Mouse (Mus musculus): ENCODE results near the gene Gm815.

The Gm815 gene

DNA sequence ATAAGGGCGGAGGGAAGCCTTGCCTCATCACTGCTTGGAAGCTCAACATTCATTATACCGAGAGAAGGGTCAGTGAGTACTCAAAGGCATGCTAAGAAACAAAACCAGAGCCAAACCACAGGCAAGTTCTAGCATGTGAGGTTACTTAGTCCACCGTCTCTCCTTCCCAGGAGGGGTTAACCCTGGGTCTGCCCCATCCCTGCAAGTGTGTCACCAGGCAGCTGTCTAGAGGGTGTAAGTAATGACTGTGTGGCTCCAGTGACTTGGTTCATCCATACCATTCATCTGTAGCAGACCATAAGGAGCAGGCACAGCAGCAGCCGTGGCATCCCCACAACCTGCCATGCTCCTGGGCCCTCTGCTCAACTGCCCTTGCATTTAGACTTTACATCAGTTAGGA, 5.8 kb upstream of the Gm815 start:
- DNase-seq: no peak

DNA sequence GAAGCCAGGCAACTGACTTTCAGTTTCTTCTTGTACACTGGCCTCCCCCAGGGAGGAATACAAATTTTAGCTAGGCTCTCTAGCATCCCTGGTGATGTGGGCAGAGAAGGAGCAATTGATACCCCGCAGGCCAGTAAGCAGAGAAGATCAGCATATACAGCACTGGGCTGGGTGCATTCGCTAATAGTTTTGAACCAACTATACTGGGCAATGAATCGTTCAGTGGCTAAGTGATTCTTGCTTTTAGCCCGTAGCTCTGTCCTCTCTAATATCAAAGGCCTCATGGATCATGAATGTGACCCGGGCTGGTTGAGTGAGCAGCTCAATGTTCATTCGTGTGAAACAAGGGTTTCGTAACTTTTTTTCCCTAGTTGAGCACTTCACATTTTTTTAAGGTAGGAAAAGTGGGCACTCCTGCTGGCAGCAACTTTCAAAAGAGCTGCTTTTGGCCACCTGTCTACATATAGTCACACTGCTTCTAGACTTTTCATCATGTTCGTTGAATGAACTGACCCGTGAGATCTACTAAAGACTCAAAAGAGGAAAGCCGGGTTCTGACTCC, 3.7 kb upstream of the Gm815 start:
- no peak for DNase-seq

DNA sequence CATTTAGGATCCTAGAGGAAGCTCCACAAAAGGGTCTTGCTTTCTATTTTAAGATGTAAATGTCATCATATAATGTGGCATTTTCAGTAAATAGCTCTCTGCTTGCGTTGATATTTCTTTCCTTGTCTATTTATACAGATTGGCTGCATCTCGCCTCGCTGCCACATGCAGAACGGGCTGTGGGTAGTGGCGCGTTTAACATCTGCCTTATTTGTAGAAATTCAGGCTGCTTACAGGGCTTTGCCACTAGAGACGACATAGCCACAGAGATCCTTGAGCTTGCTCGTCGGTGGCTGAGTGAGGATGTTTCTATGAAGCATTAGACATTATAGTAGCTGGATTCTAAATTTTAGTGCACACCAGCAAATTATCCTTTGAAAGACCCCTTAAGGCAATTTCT, 2.5 kb downstream of the Gm815 start:
- no peak for DNase-seq

DNA sequence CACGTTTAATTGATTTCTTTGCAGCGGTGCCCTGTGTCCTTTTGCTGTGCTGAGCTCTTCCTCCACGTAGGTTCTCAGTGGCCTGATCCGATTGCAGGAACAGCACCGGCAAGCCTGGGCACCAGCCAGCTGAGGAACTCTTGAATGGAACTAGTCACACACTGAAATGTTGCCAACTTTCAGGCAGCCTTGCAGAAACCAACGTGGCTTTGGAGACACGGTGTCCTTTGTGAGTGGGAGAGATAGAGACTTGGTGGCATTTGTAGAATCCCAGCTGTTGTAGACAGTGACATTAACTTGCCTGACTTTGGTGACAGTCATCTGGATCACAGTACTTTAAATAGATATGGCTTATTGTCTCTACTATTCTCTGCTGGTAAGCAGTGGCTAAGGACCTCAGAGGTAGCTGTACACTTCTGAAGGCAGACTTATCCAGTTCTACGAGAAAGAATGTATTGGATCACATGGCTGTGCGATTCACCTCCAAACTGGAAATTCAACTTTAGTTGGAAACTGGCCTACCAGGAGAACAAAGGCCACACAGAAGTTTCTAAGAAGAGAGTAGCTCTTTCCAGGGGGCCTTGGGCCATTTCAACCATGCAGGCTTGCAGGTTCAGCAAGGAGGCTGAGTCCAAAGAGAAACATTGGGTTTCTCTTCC, 5.8 kb downstream of the Gm815 start:
- DNase-seq: no peak

DNA sequence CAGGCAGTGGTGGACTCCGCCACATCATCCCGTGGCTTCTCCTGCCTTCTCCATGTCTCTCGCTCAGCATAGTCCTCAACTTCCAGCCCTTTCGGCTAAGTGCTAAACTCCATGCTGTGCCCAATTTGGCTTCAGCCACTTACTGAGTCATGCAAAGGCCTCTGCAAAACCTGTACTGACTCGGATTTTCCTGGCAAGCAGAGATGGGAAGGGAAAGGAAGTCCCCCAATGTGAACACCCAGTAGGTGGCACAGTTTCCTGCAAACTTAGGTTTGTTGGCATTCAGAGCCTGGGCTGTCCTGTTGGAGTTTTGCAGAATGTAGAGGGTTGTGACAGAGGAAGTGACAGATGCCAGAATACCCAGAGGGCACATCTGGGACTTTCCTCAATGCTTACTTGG, 7.2 kb downstream of the Gm815 start:
- DNase-seq: peak; percentile 5 to 6

DNA sequence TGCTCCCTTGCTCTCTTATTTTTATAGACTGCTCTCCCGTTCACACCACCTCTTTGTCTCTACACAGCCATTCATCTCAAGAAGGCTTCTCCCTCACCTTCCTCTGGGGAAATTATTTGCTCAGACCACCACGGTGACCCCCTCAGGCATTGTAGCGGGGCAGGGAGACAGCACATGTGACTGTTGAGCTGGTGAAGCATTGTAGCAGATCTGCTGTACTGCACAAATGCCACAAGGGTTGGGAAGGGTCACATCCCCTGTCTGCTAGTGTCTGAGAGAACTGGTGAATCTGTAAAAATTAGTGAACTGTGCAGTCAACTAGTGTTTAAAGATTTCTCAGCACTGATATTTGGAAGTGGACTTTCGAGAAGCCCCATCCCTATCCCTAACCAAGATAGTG, 16.5 kb downstream of the Gm815 start:
- no peak for DNase-seq

DNA sequence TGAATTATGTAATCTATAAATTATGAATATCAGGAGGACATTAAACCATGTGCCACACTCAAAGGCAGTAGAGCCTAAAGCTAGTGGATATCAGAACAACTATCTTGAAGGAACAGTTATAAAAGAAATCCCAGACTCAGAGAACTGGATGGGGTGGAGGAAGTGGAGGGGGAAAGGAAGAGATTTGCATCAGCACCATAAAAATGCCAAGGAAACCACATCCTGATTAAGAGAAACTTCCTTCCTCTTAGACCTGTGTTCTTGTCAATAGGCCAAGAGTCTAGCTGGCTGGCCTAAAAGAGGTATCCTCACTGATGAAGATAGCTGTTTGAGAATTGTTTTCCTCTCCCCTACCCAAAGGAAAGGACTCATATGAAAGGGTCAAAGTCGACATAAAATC, 28.6 kb downstream of the Gm815 start:
- no peak for DNase-seq

DNA sequence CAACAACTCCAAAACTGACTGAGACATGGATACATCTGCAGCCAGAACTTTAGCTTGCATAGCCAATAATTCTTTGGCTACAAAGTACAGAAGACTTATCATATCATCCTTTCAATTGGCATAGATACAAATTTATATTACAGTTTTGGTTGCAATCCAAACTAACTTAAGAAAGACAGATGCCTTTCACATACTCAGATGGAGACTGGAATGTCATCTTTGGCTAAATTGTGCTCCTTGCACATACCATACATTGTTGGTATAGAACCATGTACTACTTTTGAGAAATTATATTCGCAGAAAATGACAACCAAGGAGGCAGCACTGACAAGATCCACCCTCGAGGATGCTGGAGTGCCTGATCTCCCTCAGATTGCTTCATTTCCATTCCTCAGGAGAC, 35.1 kb downstream of the Gm815 start:
- DNase-seq: no peak

DNA sequence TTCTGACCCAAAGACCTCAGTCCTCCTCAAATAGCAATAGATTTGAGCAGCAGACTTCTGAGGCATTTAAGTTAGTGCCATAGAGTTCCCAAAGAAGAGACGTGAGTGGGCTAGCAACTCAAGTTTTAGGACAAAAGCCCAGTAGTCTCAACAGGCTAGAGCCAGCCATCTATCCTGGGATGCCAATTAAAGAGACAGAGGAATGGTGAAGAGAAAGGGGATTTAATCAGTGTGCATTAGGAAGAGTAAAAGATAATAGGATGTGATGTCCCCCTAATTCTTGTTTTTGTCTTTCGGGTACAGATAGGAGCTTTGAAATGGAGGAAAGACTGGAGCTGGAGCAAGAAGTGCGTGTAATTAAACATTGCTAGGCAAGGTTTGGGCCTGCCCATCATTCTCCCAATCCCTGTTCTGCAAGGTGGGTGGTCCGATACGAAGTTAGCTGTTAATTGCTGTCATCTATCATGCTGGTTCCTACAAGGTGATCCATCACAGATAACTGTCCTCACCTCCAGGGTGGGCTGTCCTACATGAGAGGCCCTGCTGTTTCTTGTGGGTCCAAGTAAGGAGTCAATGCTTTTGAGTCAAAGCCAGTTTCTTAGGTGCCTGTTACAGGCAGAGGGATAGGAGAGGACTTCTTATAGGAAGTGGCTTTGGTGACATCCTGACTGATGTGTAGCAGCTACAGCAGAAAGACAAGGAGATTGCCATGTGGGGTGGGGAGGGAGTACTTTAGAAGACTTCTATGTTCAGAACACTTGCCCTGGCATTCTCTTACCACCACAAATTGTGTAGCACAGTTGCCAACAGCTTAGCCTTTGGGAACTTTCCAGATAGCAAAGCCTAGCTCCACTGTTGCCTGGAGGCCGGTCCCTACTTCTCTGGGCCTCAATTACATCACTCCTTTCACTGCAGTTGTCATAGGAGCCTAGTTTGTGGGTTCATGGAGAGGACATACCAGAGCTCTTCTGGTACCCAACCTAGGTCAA, 44.9 kb downstream of the Gm815 start:
- no peak for DNase-seq

DNA sequence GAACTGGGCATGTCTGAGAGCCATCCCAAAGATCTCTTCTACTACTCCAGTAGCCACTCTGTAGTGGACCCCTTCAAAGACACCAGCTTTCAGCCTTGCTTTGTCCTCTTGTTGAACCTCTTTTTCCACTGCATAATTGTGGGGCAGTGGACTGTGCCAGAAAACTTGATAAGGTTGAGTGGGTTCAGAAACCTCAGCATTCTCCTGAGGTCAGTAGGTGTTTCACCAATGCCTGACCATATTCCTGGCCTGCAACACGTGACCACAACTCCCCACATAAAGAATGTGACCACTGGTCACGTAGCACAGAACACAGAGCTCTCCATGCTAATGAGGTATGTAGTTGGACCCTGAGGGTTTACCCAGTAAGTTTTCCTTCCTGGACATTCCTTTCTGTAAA, 48.5 kb downstream of the Gm815 start:
- no peak for DNase-seq

Measured in cerebellum, adult 18-20 months (tissue).